Mouse (Mus musculus) intestine, embryonic 14.5 days (tissue): ENCODE measurements at regions not wholly inside any gene's neighbourhood (a gene's known extent, or its start where the extent isn't known, plus 50 kb on each side); places are given as distances from the start of the nearest gene placed in this dataset.

Source experiments
- ATAC-seq: fragments of 200-750 bp; cut with Nextera tagmentation; replicated peaks from 2 replicates; pipeline ENCODE4 v1.8.0; 2017; ENCODE audit warnings: low read depth, moderate number of reproducible peaks, moderate TSS enrichment, moderate library complexity; ENCODE audit not compliant: low FRiP score, low TSS enrichment
- DNase-seq: peaks from one replicate; pipeline ENCODE4 v3.0.0-alpha.2; 2018; ENCODE audit warnings: low spot score
- H3K27ac ChIP-seq: fragments of 300-500 bp; sonication (generic); 2 replicates; pipeline ENCODE4 v1.5.1; 2014; ENCODE audit warnings: low read depth, mild to moderate bottlenecking, control low read depth
- H3K27me3 ChIP-seq: fragments of 300-500 bp; sonication (generic); replicated peaks from 2 replicates; pipeline ENCODE4 v1.6.1; 2014; ENCODE audit warnings: low read length, control low read depth; ENCODE audit not compliant: control insufficient read depth, insufficient read depth
- H3K36me3 ChIP-seq: fragments of 300-500 bp; sonication (generic); 2 replicates; pipeline ENCODE4 v1.6.1; 2014; ENCODE audit warnings: low read length, control low read depth; ENCODE audit not compliant: control insufficient read depth, insufficient read depth
- H3K4me1 ChIP-seq: fragments of 300-500 bp; sonication (generic); replicated peaks from 2 replicates; pipeline ENCODE4 v1.6.1; 2014; ENCODE audit warnings: low read length, control low read depth, mixed read lengths; ENCODE audit not compliant: control insufficient read depth, insufficient read depth
- H3K4me2 ChIP-seq: fragments of 300-500 bp; sonication (generic); 2 replicates; pipeline ENCODE4 v1.6.1; 2014; ENCODE audit warnings: low read length
- H3K4me3 ChIP-seq: fragments of 300-500 bp; sonication (generic); 2 replicates; pipeline ENCODE4 v1.5.1; 2014; ENCODE audit warnings: low read depth, low read length, control low read depth, mixed read lengths
- H3K9ac ChIP-seq: fragments of 300-500 bp; sonication (generic); 2 replicates; pipeline ENCODE4 v1.6.1; 2014; ENCODE audit warnings: mild to moderate bottlenecking, low read length
- H3K9me3 ChIP-seq: fragments of 300-500 bp; sonication (generic); 2 replicates; pipeline ENCODE4 v1.6.1; 2016; ENCODE audit warnings: low read length, control low read depth; ENCODE audit not compliant: control insufficient read depth
- WGBS: fragments of 180-500 bp; shearing (Covaris S2); extraction: QIAGEN DNeasy Blood & Tissue Kit; methylation state at CpG from one replicate; pipeline ENCODE4 v1.1.7; 2014; 5-methylcytosine and 5-hydroxymethylcytosine counted together

GRCm38 (mm10) chr10:19140628-19141027, 125.2 kb upstream of the Tnfaip3 start:
- no peaks in the 10 kb centered on the region for H3K36me3 ChIP-seq
- no peak overlapping the region for H3K27ac ChIP-seq
- H3K4me3 ChIP-seq = no peak overlapping the region
- H3K4me2 ChIP-seq = no peak overlapping the region
- no peaks in the 10 kb centered on the region for H3K4me1 ChIP-seq
- ATAC-seq (no peak), DNase-seq (no peak)
- H3K9me3 ChIP-seq = no peaks in the 10 kb centered on the region
- no peaks in the 10 kb centered on the region for H3K27me3 ChIP-seq
- 79% methylated on average over 5 of the region's 5 CpGs for WGBS
- H3K9ac ChIP-seq = no peak overlapping the region

DNA sequence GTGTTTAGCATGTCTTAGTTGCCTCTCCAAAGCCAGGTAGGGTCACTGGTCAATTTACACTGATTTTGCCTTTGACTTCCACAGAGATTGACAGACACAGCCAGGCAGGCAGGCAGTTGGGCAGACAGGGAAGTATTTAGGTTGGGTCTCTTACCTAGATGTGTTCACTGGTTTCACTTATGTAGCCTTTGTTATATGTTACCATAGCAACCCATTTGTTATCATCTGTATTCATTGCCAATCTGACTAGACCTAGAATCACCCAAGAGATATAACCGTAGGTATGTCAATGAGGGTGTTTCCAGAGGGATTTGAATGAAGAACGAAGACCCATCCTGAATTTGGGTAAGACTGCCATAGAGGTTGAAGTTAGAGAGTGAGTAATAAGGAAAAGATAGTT, 123.8 kb upstream of the Tnfaip3 start:
- H3K4me3 ChIP-seq = no peak overlapping the region
- H3K4me1 ChIP-seq = no peaks in the 10 kb centered on the region
- no peak overlapping the region for H3K9ac ChIP-seq
- H3K9me3 ChIP-seq = no peaks in the 10 kb centered on the region
- no peak overlapping the region for H3K27ac ChIP-seq
- DNase-seq (no peak), ATAC-seq (no peak)
- no peaks in the 10 kb centered on the region for H3K36me3 ChIP-seq
- no peaks in the 10 kb centered on the region for H3K27me3 ChIP-seq
- no peak overlapping the region for H3K4me2 ChIP-seq
- 80% methylated on average over 2 of the region's 2 CpGs for WGBS

- Histone ChIP-seq H3K27ac (no peak overlapping the region), H3K27me3 (no peaks in the 10 kb centered on the region), H3K36me3 (no peaks in the 10 kb centered on the region), H3K4me2 (no peak overlapping the region), H3K4me1 (no peaks in the 10 kb centered on the region), H3K9ac (no peak overlapping the region), H3K9me3 (no peaks in the 10 kb centered on the region), H3K4me3 (no peak overlapping the region)
- no peak for ATAC-seq
- 74% methylated on average over 1 of the region's 1 CpGs for WGBS
- no peak for DNase-seq
Measured at GRCm38 (mm10) chr10:19138258-19138657, 122.8 kb upstream of the Tnfaip3 start.

DNA sequence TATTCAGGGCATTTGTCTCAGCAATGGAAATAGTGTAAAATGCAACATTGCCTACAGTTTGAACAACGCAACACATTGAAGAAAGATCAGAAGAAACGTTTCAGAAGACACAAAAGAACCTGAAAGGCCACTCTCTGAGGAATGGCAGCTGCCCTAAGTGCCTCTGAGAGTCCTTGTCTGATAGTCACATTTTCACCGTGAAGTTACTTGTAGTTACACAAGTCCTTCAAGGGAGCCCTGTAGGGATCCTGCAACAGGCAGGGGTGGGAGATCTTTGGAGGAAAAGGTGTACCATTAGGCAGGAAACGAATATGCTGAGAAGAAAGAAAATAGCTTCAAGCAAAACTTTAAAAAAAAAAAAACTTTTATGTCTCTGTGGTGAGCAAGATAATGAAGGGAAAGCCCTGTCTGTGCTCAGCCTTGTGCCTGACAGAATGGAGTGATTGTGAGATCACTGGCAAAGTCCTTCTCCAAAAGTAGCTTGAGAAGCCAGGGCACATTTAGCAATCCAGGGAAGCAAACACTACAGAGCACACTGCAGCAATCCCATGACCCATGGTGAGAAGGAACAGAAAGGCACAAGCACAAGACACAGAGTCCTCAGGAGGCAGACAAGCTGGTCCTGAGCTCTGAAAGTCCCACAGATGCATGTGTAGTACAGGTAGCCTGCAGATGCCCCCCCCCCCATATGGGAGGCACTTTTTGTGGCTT, 112.3 kb upstream of the Tnfaip3 start:
- Histone ChIP-seq H3K4me2 (no peak overlapping the region), H3K4me1 (no peaks in the 10 kb centered on the region), H3K9me3 (no peaks in the 10 kb centered on the region), H3K4me3 (no peak overlapping the region), H3K27ac (no peak overlapping the region), H3K9ac (no peak overlapping the region), H3K27me3 (no peaks in the 10 kb centered on the region), H3K36me3 (no peaks in the 10 kb centered on the region)
- ATAC-seq (no peak), DNase-seq (no peak)
- 60% methylated on average over 4 of the region's 4 CpGs for WGBS

DNA sequence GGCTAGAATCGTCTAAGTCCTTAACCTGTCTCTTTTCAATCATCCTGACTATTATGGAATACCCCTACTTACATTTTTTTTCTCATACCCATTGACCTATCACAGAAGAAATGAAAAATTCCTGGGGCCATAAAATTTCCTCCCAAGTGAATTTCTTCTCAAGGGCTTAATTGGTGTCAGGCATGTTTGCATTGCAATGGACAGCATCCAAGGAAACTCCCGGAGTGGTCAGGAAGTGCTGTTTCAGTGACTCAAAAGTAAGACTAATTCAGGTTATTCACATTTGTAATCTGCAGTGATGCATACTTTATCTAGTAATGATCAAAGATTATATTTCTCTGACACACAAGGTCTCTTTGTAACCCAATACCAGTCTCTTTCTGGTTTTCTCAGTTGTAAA, 111.5 kb upstream of the Tnfaip3 start:
- H3K27me3 ChIP-seq = no peaks in the 10 kb centered on the region
- no peak overlapping the region for H3K27ac ChIP-seq
- 46% methylated on average over 2 of the region's 2 CpGs for WGBS
- no peaks in the 10 kb centered on the region for H3K36me3 ChIP-seq
- H3K4me2 ChIP-seq = no peak overlapping the region
- no peak overlapping the region for H3K9ac ChIP-seq
- no peaks in the 10 kb centered on the region for H3K9me3 ChIP-seq
- DNase-seq = no peak
- ATAC-seq = no peak
- no peak overlapping the region for H3K4me3 ChIP-seq
- 0 out of 2 replicates have a peak, but pooled peaks cover 2% of the 10 kb centered on the region for H3K4me1 ChIP-seq

GRCm38 (mm10) chr10:19126438-19126837, 111.0 kb upstream of the Tnfaip3 start:
- WGBS = 70% methylated on average over 4 of the region's 4 CpGs
- no peak overlapping the region for H3K9ac ChIP-seq
- H3K4me3 ChIP-seq = no peak overlapping the region
- H3K9me3 ChIP-seq = no peaks in the 10 kb centered on the region
- H3K27ac ChIP-seq = no peak overlapping the region
- H3K27me3 ChIP-seq = no peaks in the 10 kb centered on the region
- ATAC-seq = no peak
- H3K36me3 ChIP-seq = no peaks in the 10 kb centered on the region
- DNase-seq = no peak
- no peak overlapping the region for H3K4me2 ChIP-seq
- 0 out of 2 replicates have a peak, but pooled peaks cover 2% of the 10 kb centered on the region for H3K4me1 ChIP-seq

DNA sequence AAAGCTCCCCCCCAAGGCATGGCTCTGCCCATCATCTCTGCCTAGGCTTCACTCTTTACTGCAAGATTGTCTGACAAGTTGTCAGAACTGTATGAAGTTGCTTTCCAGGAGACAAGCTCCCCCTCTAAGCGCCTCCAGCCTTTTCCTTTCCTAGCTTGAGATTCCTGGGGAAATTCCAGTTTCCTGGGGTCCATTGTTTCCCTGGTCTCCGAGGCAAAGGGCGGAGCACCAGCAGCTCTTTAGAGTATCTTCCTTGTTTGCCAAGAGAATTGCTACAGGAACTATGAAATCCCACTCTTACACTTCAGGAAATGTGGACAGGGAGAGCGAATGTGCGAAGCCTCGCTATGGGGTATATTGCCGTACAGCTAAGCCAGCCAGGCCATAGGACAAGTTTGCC, 108.2 kb upstream of the Tnfaip3 start:
- ATAC-seq (no peak), DNase-seq (no peak)
- 69% methylated on average over 7 of the region's 7 CpGs for WGBS
- H3K4me2 ChIP-seq = no peak overlapping the region
- no peaks in the 10 kb centered on the region for H3K9me3 ChIP-seq
- H3K4me1 ChIP-seq = 0 out of 2 replicates have a peak, but pooled peaks cover 2% of the 10 kb centered on the region
- H3K36me3 ChIP-seq = no peaks in the 10 kb centered on the region
- H3K27me3 ChIP-seq = no peaks in the 10 kb centered on the region
- no peak overlapping the region for H3K4me3 ChIP-seq
- H3K27ac ChIP-seq = no peak overlapping the region
- no peak overlapping the region for H3K9ac ChIP-seq

GRCm38 (mm10) chr10:19122221-19122620, 106.8 kb upstream of the Tnfaip3 start:
- H3K9me3 ChIP-seq = no peaks in the 10 kb centered on the region
- ATAC-seq (no peak), DNase-seq (no peak)
- H3K4me3 ChIP-seq = no peak overlapping the region
- no peak overlapping the region for H3K4me2 ChIP-seq
- no peak overlapping the region for H3K27ac ChIP-seq
- H3K36me3 ChIP-seq = no peaks in the 10 kb centered on the region
- WGBS = 31% methylated on average over 6 of the region's 6 CpGs
- 0 out of 2 replicates have a peak, but pooled peaks cover 2% of the 10 kb centered on the region for H3K4me1 ChIP-seq
- H3K9ac ChIP-seq = no peak overlapping the region
- no peaks in the 10 kb centered on the region for H3K27me3 ChIP-seq
